ENCODE assay signal across 30 mouse cellular contexts in the genomic region with DNA sequence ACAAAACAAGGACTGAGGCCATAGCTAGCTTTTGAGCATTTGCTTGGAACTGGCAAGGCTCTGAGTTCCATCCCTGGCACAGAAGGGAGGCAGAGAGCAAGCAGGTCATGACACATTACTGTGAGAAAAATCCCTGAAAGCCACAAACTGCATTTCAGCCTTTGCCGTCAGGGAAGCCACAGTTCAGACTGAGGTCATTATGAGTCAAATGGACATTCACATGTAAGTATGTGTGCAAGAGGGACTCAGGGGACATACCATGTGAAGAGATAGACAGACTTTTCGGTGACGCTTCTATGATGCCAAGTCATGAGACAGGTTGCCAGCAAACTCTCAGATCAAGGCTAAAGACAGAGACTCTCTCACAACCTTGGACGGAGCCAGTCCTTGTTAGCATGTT. TPM values are rescaled to one million over a fixed set of nuclear protein-coding genes. Genes with fewer than 3 reads are reported as not detected.
DNase-seq lines count a peak whose midpoint lies in the region; ATAC-seq and TF ChIP-seq lines count a peak whose summit lies in the region.
"Had no signal": no experiment of that assay in that cellular context is flagged by ENCODE, and none has a peak within 500 bp of the region (broad histone marks: within the 10 kb centered on the region; RNA-seq: fewer than 3 reads in every experiment).

No protein-coding gene starts in this region.

- no peak overlapping the region for H3K4me3 ChIP-seq in hindbrain, embryonic 10.5 days
- no peak overlapping the region for H3K4me3 ChIP-seq in hindbrain, postnatal 0 days (ENCODE audit: low read length)
- no peak overlapping the region for H3K4me3 ChIP-seq in brown adipose tissue, adult 24 weeks (ENCODE audit: insufficient read depth, low read depth, low read length)
- H3K4me3 ChIP-seq in embryonic facial prominence, embryonic 10.5 days: no peak overlapping the region
- H3K4me3 ChIP-seq in stomach, postnatal 0 days (ENCODE audit: low read depth, low read length): no peak overlapping the region
- H3K4me3 ChIP-seq: forebrain, embryonic 13.5 days; heart, adult 2 months; heart, embryonic 12.5 days; layer of hippocampus, adult 2 months; left cerebral cortex, adult 2 months; limb, embryonic 13.5 days; liver, embryonic 12.5 days; midbrain, embryonic 12.5 days had no signal

- peaks cover 56% of the 10 kb centered on the region for H3K4me1 ChIP-seq in hindbrain, embryonic 10.5 days (replicated peaks)
- peaks cover 16% of the 10 kb centered on the region; the same call in 1 of the 2 replicates for H3K4me1 ChIP-seq in hindbrain, postnatal 0 days (ENCODE audit: insufficient read depth, low read length)
- peaks cover 41% of the 10 kb centered on the region for H3K4me1 ChIP-seq in brown adipose tissue, adult 24 weeks (ENCODE audit: control insufficient read depth, insufficient read depth, insufficient read length, low read length)
- peaks cover 61% of the 10 kb centered on the region for H3K4me1 ChIP-seq in embryonic facial prominence, embryonic 10.5 days
- H3K4me1 ChIP-seq in stomach, postnatal 0 days (replicated peaks; ENCODE audit: control insufficient read depth, insufficient read depth): peaks cover 9% of the 10 kb centered on the region

- H3K9ac ChIP-seq in hindbrain, postnatal 0 days (replicated peaks; ENCODE audit: low read length): no peak overlapping the region
- no peak overlapping the region for H3K9ac ChIP-seq in stomach, postnatal 0 days (ENCODE audit: low read length)
- H3K9ac ChIP-seq: forebrain, embryonic 13.5 days; heart, embryonic 12.5 days; hindbrain, embryonic 14.5 days; limb, embryonic 13.5 days; liver, embryonic 12.5 days; liver, postnatal 0 days; midbrain, embryonic 12.5 days had no signal

- H3K36me3 ChIP-seq in hindbrain, embryonic 10.5 days: no peaks in the 10 kb centered on the region
- no peaks in the 10 kb centered on the region for H3K36me3 ChIP-seq in hindbrain, postnatal 0 days (ENCODE audit: insufficient read depth, low read length)
- H3K36me3 ChIP-seq in embryonic facial prominence, embryonic 10.5 days (replicated peaks): no peaks in the 10 kb centered on the region
- no peaks in the 10 kb centered on the region for H3K36me3 ChIP-seq in stomach, postnatal 0 days (ENCODE audit: control insufficient read depth, insufficient read depth, low read length)
- H3K36me3 ChIP-seq: heart, embryonic 12.5 days; limb, embryonic 13.5 days; liver, embryonic 12.5 days; midbrain, embryonic 12.5 days had no signal

- whole genome bisulfite sequencing in hindbrain, embryonic 10.5 days: 91% methylated on average over 4 of the region's 4 CpGs
- WGBS in hindbrain, postnatal 0 days: 86% methylated on average over 4 of the region's 4 CpGs
- WGBS in embryonic facial prominence, embryonic 10.5 days: 92% methylated on average over 4 of the region's 4 CpGs
- 90% methylated on average over 4 of the region's 4 CpGs for WGBS in stomach, postnatal 0 days

- TF ChIP-seq CTCF in hindbrain, postnatal 0 days (IDR thresholded peaks at IDR 0.05; ENCODE audit: low read depth): no peak
- no peak for TF ChIP-seq CTCF in stomach, postnatal 0 days (IDR thresholded peaks at IDR 0.05; ENCODE audit: low read depth)

- peaks cover 20% of the 10 kb centered on the region; the same call in 1 of the 2 replicates for H3K27me3 ChIP-seq in hindbrain, embryonic 10.5 days (ENCODE audit: insufficient read depth, poor library complexity, severe bottlenecking)
- no peaks in the 10 kb centered on the region for H3K27me3 ChIP-seq in hindbrain, postnatal 0 days (ENCODE audit: insufficient read depth, low read length)
- no peaks in the 10 kb centered on the region for H3K27me3 ChIP-seq in embryonic facial prominence, embryonic 10.5 days (replicated peaks; ENCODE audit: low read depth, poor library complexity, severe bottlenecking)
- no peaks in the 10 kb centered on the region for H3K27me3 ChIP-seq in stomach, postnatal 0 days (ENCODE audit: control insufficient read depth, insufficient read depth, low read length)
- H3K27me3 ChIP-seq: forebrain, embryonic 13.5 days; heart, embryonic 12.5 days; limb, embryonic 13.5 days had no signal

- H3K9me3 ChIP-seq in hindbrain, embryonic 10.5 days: no peaks in the 10 kb centered on the region
- no peaks in the 10 kb centered on the region for H3K9me3 ChIP-seq in hindbrain, postnatal 0 days (ENCODE audit: low read length)
- no peaks in the 10 kb centered on the region for H3K9me3 ChIP-seq in embryonic facial prominence, embryonic 10.5 days
- H3K9me3 ChIP-seq in stomach, postnatal 0 days (ENCODE audit: control insufficient read depth, low read length): no peaks in the 10 kb centered on the region
- H3K9me3 ChIP-seq: forebrain, embryonic 13.5 days; heart, embryonic 12.5 days; limb, embryonic 13.5 days; liver, embryonic 12.5 days; midbrain, embryonic 12.5 days had no signal

- DNase-seq in hindbrain, embryonic 10.5 days (ENCODE audit: low spot score): no peak
- DNase-seq in hindbrain, postnatal 0 days (ENCODE audit: low spot score): no peak
- DNase-seq in MN1 (ENCODE audit: low spot score): peak; percentile 39
- no peak for DNase-seq in frontal cortex, postnatal 25 days (ENCODE audit: low spot score in 2 of 2)
- no peak for DNase-seq in embryonic facial prominence, embryonic 10.5 days (ENCODE audit: low spot score)
- DNase-seq in stomach, postnatal 0 days (ENCODE audit: low spot score): no peak
- DNase-seq: adrenal gland, postnatal 10 days; cerebellum, adult 11-12 months; cerebellum, postnatal 10 days; heart, adult 2 months; heart, postnatal 4 days; kidney, adult 2 months; kidney, postnatal 36 days; liver, postnatal 0 days; lung, postnatal 36 days; right cerebral cortex, postnatal 25 days; spleen, adult 18-20 months; thymus, adult 2 months; thymus, postnatal 36 days had no signal

- TF ChIP-seq EP300 in stomach, postnatal 0 days (optimal IDR thresholded peaks at IDR 0.05): no peak

- no peak overlapping the region for H3K4me2 ChIP-seq in hindbrain, postnatal 0 days (ENCODE audit: low read depth, low read length)
- H3K4me2 ChIP-seq in stomach, postnatal 0 days (replicated peaks; ENCODE audit: low read depth): no peak overlapping the region
- H3K4me2 ChIP-seq: forebrain, embryonic 13.5 days; heart, embryonic 12.5 days; hindbrain, embryonic 14.5 days; limb, embryonic 13.5 days; liver, embryonic 12.5 days; midbrain, embryonic 12.5 days had no signal

- no peak for ATAC-seq in hindbrain, postnatal 0 days
- ATAC-seq in stomach, postnatal 0 days (ENCODE audit: low FRiP score, low TSS enrichment): no peak
- ATAC-seq: CD4-positive, CD25-positive, alpha-beta regulatory T cell, adult 4 months; forebrain, embryonic 13.5 days; inflammation-experienced regulatory T-cells, adult 6 months; liver, embryonic 12.5 days; liver, postnatal 0 days had no signal

- H3K27ac ChIP-seq in hindbrain, embryonic 10.5 days: peak overlapping the region; percentile 23; the same call in 1 of the 2 replicates
- H3K27ac ChIP-seq in hindbrain, postnatal 0 days: no peak overlapping the region
- peak overlapping the region; percentile 2 for H3K27ac ChIP-seq in brown adipose tissue, adult 24 weeks (replicated peaks; ENCODE audit: low read depth, low read length)
- H3K27ac ChIP-seq in embryonic facial prominence, embryonic 10.5 days (replicated peaks): no peak overlapping the region; the same call in 1 of the 2 replicates
- H3K27ac ChIP-seq in stomach, postnatal 0 days (replicated peaks): no peak overlapping the region
- H3K27ac ChIP-seq: forebrain, embryonic 13.5 days; heart, adult 2 months; hindbrain, embryonic 14.5 days; layer of hippocampus, adult 2 months; left cerebral cortex, adult 2 months; limb, embryonic 13.5 days; liver, embryonic 12.5 days; midbrain, embryonic 12.5 days had no signal

RNA-seq across cellular contexts. Expression of a gene that starts 33.5 kb away (rescaled TPM):
- polyA plus RNA-seq in hindbrain, embryonic 10.5 days (2016; fragmentation: Nextera tagmentation; extraction: Ambion mirVana): 37.5 and 37.6 TPM in 2 replicates
- total RNA-seq in hindbrain, postnatal 0 days (2014; rRNA removed): 55.9 and 76.6 TPM in 2 replicates
- 55.2 and 56.9 TPM in 2 replicates for polyA plus RNA-seq in hindbrain, postnatal 0 days (2015; fragmentation: Nextera tagmentation; extraction: Ambion mirVana)
- polyA plus RNA-seq in brown adipose tissue, adult 24 weeks (2012; ENCODE audit: insufficient read depth, insufficient read length, missing spikeins): 6.1 and 17.7 TPM in 2 replicates
- polyA plus RNA-seq in embryonic facial prominence, embryonic 10.5 days (2016; fragmentation: Nextera tagmentation; extraction: Ambion mirVana): 35.9 and 42.0 TPM in 2 replicates
- polyA plus RNA-seq in stomach, postnatal 0 days (2015; fragmentation: Nextera tagmentation; extraction: Ambion mirVana): 12.4 and 17.3 TPM in 2 replicates

RNA-seq across cellular contexts. Expression of a gene that starts 38.8 kb away (rescaled TPM):
- 27.2 and 31.5 TPM in 2 replicates for polyA plus RNA-seq in hindbrain, embryonic 10.5 days (2016; fragmentation: Nextera tagmentation; extraction: Ambion mirVana)
- total RNA-seq in hindbrain, postnatal 0 days (2014; rRNA removed): 45.1 and 56.8 TPM in 2 replicates
- polyA plus RNA-seq in hindbrain, postnatal 0 days (2015; fragmentation: Nextera tagmentation; extraction: Ambion mirVana): 25.5 and 26.4 TPM in 2 replicates
- 21.7 and 21.9 TPM in 2 replicates for polyA plus RNA-seq in brown adipose tissue, adult 24 weeks (2012; ENCODE audit: insufficient read depth, insufficient read length, missing spikeins)
- 27.0 TPM in 2 replicates for polyA plus RNA-seq in embryonic facial prominence, embryonic 10.5 days (2016; fragmentation: Nextera tagmentation; extraction: Ambion mirVana)
- polyA plus RNA-seq in stomach, postnatal 0 days (2015; fragmentation: Nextera tagmentation; extraction: Ambion mirVana): 17.4 and 19.0 TPM in 2 replicates

Comparison
In these comparisons a context has a peak if more than half of its experiments do, and no peak if none do; other contexts are left out.
1. H3K27ac ChIP-seq: peak in hindbrain, embryonic 10.5 days (single experiment) and brown adipose tissue, adult 24 weeks (single experiment); none in hindbrain, postnatal 0 days (single experiment), embryonic facial prominence, embryonic 10.5 days (single experiment) and stomach, postnatal 0 days (single experiment).